Mouse (Mus musculus) naive thymus-derived CD4-positive, alpha-beta T cell, adult 2 months (primary cell): ENCODE measurements around the gene Dkk1.
"Not testable (repeated sequence)": the region's sequence is repeated elsewhere in the genome, so short reads cannot be mapped to it uniquely, and the experiment has no call there.

Experiments used
- DNase-seq: peaks from one replicate; pipeline ENCODE4 v3.0.0-alpha.2; 2011; ENCODE audit warnings: low read depth

Gene Dkk1

GRCm38 (mm10) chr19:30549044-30549853 is at the start of gene Dkk1:
TSS of gene Dkk1 (minus strand) at chr19:30549665.
- no peak for DNase-seq

GRCm38 (mm10) chr19:30586366-30586765 is 36.9 kb upstream of the Dkk1 start:
- no peak for DNase-seq

- DNase-seq = no peak
These were observed 15.1 kb upstream of the Dkk1 start for GRCm38 (mm10) chr19:30564516-30564915.

- no peak for DNase-seq
These were observed 14.4 kb upstream of the Dkk1 start for GRCm38 (mm10) chr19:30563876-30564275.

GRCm38 (mm10) chr19:30558024-30558423 is 8.6 kb upstream of the Dkk1 start:
- DNase-seq = no peak

- DNase-seq = peak; percentile 21
These were observed 5.0 kb upstream of the Dkk1 start for GRCm38 (mm10) chr19:30554467-30554881.

- DNase-seq = no peak
These were observed 4.3 kb upstream of the Dkk1 start for GRCm38 (mm10) chr19:30553740-30554139.

GRCm38 (mm10) chr19:30552260-30552659 is 2.8 kb upstream of the Dkk1 start:
- DNase-seq = no peak

- no peak for DNase-seq
These were observed 586 bp upstream of the Dkk1 start for GRCm38 (mm10) chr19:30549854-30550647.

GRCm38 (mm10) chr19:30548411-30549043 is 938 bp downstream of the Dkk1 start:
- DNase-seq = no peak

GRCm38 (mm10) chr19:30539365-30539941 is 10.0 kb downstream of the Dkk1 start:
- DNase-seq = not testable (repeated sequence)

GRCm38 (mm10) chr19:30516771-30517170 is 32.7 kb downstream of the Dkk1 start:
- no peak for DNase-seq

- DNase-seq = no peak
These were observed 39.0 kb downstream of the Dkk1 start for GRCm38 (mm10) chr19:30510481-30510880.

- DNase-seq = no peak
These were observed 44.0 kb downstream of the Dkk1 start for GRCm38 (mm10) chr19:30505497-30505896.
